Mouse (Mus musculus): ENCODE measurements around the gene Zfr2. TPM values are rescaled to one million over a fixed set of nuclear protein-coding genes. Genes with fewer than 3 reads are reported as not detected.

Zfr2 gene
- polyA plus RNA-seq, 1 experiment from 2014 or later: 11.6 TPM

GRCm38 (mm10) chr10:81195300-81195699 lies 37.7 kb upstream of the Zfr2 start:
- H3K27me3 ChIP-seq: peaks cover 63% of the 10 kb centered on the region

DNA sequence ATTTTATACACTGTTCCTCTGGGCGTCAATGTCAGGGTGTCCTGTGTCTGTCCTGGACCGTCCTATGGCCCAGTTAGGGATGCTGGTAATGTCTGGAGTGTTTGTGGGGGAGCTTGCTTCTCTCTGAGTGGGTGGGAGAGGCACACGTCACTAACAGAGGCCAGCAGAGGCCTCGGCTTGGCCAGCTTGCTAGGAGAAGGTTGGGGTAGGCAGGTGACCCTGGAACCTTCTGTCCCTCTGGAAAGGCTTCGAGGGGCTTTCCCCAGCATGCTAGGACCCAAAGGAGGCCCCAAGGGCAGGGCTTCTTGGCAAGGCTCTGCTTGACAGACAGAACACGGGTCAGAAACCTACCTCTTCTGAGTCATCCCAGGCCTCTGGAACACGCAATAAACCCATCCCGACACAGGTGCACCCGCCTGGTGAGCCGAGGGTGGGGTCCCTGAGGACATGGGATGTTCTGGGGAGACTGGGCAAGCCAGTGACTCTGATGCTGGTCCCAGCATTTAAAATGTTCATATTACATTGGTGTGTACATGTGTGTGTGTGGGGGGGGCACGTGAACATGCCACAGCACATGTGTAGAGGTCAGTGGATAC lies 36.4 kb upstream of the Zfr2 start:
- WGBS: 57% methylated on average over 11 of the region's 11 CpGs
- Histone ChIP-seq H3K27ac (no peak overlapping the region), H3K4me1 (peaks cover 25% of the 10 kb centered on the region), H3K9me3 (no peaks in the 10 kb centered on the region), H3K4me3 (no peak overlapping the region), H3K27me3 (peaks cover 63% of the 10 kb centered on the region), H3K36me3 (0 out of 2 replicates have a peak, but pooled peaks cover under 1% of the 10 kb centered on the region), H3K4me2 (replicated peaks) (no peak overlapping the region), H3K9ac (peak overlapping the region; percentile 19; the same call in 1 of the 2 replicates)
- ATAC-seq (ENCODE audit: low FRiP score, low read depth): no peak

More at GRCm38 (mm10) chr10:81195300-81195699, 37.7 kb upstream of the Zfr2 start:
- no peak overlapping the region for H3K27ac ChIP-seq
- H3K9me3 ChIP-seq: no peaks in the 10 kb centered on the region
- H3K4me2 ChIP-seq (replicated peaks): peak overlapping the region; percentile 17; the same call in 1 of the 2 replicates
- peak overlapping the region; percentile 11; the same call in 1 of the 2 replicates for H3K4me3 ChIP-seq
- peak overlapping the region; percentile 48 for H3K9ac ChIP-seq
- peaks cover 13% of the 10 kb centered on the region for H3K36me3 ChIP-seq
- WGBS: 56% methylated on average over 4 of the region's 4 CpGs
- ATAC-seq (ENCODE audit: low FRiP score, low read depth): no peak
- peaks cover 28% of the 10 kb centered on the region for H3K4me1 ChIP-seq

DNA sequence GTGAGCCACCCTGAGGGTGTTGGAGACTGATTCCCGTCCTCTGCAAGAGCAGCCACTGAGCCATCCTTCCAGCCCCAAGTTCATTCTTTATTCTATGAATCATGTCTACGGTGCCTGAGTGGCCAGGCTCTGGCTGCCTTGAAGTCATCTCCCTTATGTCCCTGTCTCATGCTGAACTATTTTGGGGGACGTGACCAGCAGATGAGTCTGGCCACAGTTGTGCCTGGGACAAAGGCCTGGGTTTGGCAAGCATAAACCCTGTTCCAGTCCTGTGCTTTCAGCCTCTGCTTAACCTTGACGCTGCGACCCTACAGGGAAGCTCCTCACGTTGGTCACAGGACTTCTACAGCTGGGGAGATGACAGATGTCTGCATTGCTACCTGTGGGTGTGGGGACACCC lies 35.6 kb upstream of the Zfr2 start:
- Histone ChIP-seq H3K4me3 (no peak overlapping the region), H3K9me3 (no peaks in the 10 kb centered on the region), H3K9ac (0 out of 2 replicates have a peak overlapping the region, but pooled peaks have one; percentile 9), H3K27ac (no peak overlapping the region), H3K36me3 (no peaks in the 10 kb centered on the region), H3K4me1 (peaks cover 19% of the 10 kb centered on the region), H3K4me2 (replicated peaks) (no peak overlapping the region), H3K27me3 (peaks cover 63% of the 10 kb centered on the region)
- 52% methylated on average over 6 of the region's 6 CpGs for WGBS
- ATAC-seq (ENCODE audit: low FRiP score, low read depth): no peak

DNA sequence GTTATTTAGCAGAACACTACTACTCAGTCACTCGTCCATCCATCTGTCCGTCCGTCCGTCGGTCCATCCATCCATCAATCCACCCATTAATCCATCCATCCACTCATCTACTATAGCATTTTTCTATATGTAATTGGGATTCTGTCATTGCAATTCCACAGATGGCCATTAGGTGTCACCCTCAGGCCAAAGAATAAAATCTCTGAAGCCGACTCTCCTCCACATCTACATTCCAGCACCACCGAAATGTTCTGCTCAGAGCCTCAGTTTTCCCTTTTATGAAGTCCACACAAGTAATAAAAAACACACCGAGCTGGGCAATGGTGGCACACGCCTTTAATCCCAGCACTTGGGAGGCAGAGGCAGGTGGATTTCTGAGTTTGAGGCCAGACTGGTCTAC lies 34.7 kb upstream of the Zfr2 start:
- Histone ChIP-seq H3K9ac (no peak overlapping the region), H3K27me3 (peaks cover 60% of the 10 kb centered on the region), H3K4me2 (replicated peaks) (no peak overlapping the region), H3K4me3 (no peak overlapping the region), H3K9me3 (no peaks in the 10 kb centered on the region), H3K36me3 (no peaks in the 10 kb centered on the region), H3K4me1 (peaks cover 13% of the 10 kb centered on the region), H3K27ac (no peak overlapping the region)
- under 1% methylated on average over 9 of the region's 9 CpGs for WGBS
- ATAC-seq (ENCODE audit: low FRiP score, low read depth): no peak

DNA sequence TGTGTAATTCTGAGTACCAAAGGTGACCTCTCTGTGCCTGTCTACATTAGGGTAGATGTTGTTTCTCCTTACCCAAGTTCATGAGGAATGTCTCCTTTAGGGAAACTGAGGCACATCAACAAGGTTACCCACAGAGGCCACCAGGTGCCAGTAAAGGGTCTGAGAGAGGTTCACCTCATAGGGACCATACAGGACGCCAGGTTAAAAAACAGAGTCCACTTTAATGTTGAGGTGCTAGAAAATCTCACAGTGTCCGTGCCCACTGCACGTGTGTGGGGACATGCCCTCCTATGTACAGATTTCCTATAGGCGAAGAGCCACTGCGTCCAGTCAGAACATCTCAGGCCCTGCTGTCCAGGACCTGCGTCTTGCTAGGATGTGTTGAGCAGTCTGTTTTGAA lies 34.0 kb upstream of the Zfr2 start:
- no peak for ATAC-seq (ENCODE audit: low FRiP score, low read depth)
- no peak overlapping the region for H3K4me3 ChIP-seq
- H3K27ac ChIP-seq: no peak overlapping the region
- H3K9me3 ChIP-seq: no peaks in the 10 kb centered on the region
- no peaks in the 10 kb centered on the region for H3K36me3 ChIP-seq
- 0 out of 2 replicates have a peak overlapping the region, but pooled peaks have one; percentile 43 for H3K9ac ChIP-seq
- WGBS: 81% methylated on average over 6 of the region's 6 CpGs
- peaks cover 55% of the 10 kb centered on the region for H3K27me3 ChIP-seq
- peaks cover 9% of the 10 kb centered on the region for H3K4me1 ChIP-seq
- H3K4me2 ChIP-seq (replicated peaks): no peak overlapping the region

GRCm38 (mm10) chr10:81200141-81200540 lies 32.8 kb upstream of the Zfr2 start:
- WGBS: 82% methylated on average over 13 of the region's 13 CpGs
- H3K36me3 ChIP-seq: no peaks in the 10 kb centered on the region
- no peak overlapping the region for H3K4me2 ChIP-seq (replicated peaks)
- peaks cover 43% of the 10 kb centered on the region for H3K27me3 ChIP-seq
- H3K27ac ChIP-seq: no peak overlapping the region
- ATAC-seq (ENCODE audit: low FRiP score, low read depth): no peak
- no peaks in the 10 kb centered on the region for H3K9me3 ChIP-seq
- no peak overlapping the region for H3K4me3 ChIP-seq
- no peaks in the 10 kb centered on the region for H3K4me1 ChIP-seq
- peak overlapping the region; percentile 48 for H3K9ac ChIP-seq

DNA sequence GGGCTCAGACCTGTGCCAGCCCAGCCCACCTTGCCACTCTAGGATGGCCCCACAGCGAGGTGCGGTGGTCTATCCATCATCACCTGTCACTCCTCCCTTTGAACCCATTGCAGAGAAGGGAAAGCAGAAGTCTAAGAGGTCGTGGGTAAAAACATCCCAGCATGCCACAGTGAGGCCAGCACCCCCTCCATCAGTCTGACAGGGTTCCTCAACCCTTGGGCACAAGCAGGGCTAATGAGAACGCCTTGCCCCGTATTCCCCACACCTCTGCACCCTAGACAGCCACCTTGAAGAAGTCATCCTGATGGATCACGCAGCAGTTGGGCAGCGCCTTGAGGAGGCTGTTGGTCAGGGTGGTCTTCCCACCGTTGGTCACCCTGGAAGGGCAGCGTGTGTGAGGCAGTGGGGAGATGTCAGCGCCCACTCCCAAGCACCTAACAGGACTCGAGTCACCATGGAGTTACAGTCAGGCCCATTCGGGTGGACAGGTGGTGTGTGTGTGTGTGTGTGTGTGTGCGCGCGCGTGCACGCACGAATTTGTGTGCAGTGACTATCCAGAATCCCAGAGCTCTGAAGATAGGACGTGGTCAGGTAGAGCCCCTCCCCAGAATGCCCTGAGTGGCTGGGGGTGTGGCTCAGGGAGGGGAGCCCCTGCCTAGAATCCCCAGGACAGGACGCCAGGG lies 32.2 kb upstream of the Zfr2 start:
- no peak for ATAC-seq (ENCODE audit: low FRiP score, low read depth)
- Histone ChIP-seq H3K4me2 (replicated peaks) (no peak overlapping the region), H3K27me3 (peaks cover 37% of the 10 kb centered on the region), H3K36me3 (no peaks in the 10 kb centered on the region), H3K4me3 (no peak overlapping the region), H3K9me3 (no peaks in the 10 kb centered on the region), H3K4me1 (no peaks in the 10 kb centered on the region), H3K27ac (no peak overlapping the region), H3K9ac (peak overlapping the region; percentile 48)
- WGBS: 71% methylated on average over 20 of the region's 20 CpGs

GRCm38 (mm10) chr10:81201807-81202758 lies 30.9 kb upstream of the Zfr2 start, which contains the start of gene Nmrk2:
Gene Nmrk2, minus strand, starts transcription at chr10:81202051.
- H3K4me1 ChIP-seq: no peaks in the 10 kb centered on the region
- H3K4me2 ChIP-seq (replicated peaks): no peak within 1 kb of the TSS
- H3K9me3 ChIP-seq: no peaks in the 10 kb centered on the region
- ATAC-seq (ENCODE audit: low FRiP score, low read depth): no peak
- no peak within 1 kb of the TSS; the same call in 1 of the 2 replicates for H3K9ac ChIP-seq
- H3K27ac ChIP-seq: no peak within 1 kb of the TSS
- no peak within 1 kb of the TSS for H3K4me3 ChIP-seq
- 56% methylated on average over 13 of the region's 13 CpGs for WGBS
- H3K36me3 ChIP-seq: no peaks in the 10 kb centered on the region
- H3K27me3 ChIP-seq: peaks cover 24% of the 10 kb centered on the region

DNA sequence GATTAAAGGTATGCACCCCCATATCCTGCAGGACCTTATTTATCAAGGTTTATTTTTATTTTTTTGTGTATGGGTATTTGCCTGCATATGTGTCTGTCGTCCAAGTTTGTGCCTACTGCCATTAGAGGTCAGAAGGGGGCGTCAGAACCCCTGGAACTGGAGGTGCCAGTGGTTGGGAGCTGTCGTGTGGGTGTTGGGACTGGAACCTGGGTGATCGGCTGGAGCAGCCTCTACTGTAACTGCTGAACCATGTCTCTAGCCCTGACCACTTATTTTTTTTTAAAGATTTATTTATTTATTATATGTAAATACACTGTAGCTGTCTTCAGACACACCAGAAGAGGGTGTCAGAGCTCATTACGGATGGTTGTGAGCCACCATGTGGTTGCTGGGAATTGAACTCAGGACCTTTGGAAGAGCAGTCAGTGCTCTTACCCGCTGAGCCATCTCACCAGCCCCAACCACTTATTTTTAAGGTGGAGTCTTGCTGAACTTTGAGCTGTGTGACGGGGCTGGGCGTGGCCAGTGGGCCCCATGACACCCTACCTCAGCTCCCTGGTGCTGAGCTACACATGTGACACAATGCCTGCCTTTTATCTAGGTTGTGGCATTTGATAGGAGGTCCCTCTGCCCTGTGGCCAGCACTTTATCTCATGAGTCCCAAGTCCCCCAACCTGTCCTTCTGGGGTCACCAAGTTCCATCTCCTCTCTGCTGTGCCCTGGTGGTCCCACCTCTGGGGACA lies 29.8 kb upstream of the Zfr2 start:
- H3K27ac ChIP-seq: no peak overlapping the region
- H3K4me3 ChIP-seq: no peak overlapping the region
- 68% methylated on average over 8 of the region's 8 CpGs for WGBS
- no peak overlapping the region for H3K4me2 ChIP-seq (replicated peaks)
- H3K27me3 ChIP-seq: peaks cover 17% of the 10 kb centered on the region; the same call in 1 of the 2 replicates
- no peaks in the 10 kb centered on the region for H3K9me3 ChIP-seq
- ATAC-seq (ENCODE audit: low FRiP score, low read depth): no peak
- H3K36me3 ChIP-seq: no peaks in the 10 kb centered on the region
- no peaks in the 10 kb centered on the region for H3K4me1 ChIP-seq
- H3K9ac ChIP-seq: no peak overlapping the region

DNA sequence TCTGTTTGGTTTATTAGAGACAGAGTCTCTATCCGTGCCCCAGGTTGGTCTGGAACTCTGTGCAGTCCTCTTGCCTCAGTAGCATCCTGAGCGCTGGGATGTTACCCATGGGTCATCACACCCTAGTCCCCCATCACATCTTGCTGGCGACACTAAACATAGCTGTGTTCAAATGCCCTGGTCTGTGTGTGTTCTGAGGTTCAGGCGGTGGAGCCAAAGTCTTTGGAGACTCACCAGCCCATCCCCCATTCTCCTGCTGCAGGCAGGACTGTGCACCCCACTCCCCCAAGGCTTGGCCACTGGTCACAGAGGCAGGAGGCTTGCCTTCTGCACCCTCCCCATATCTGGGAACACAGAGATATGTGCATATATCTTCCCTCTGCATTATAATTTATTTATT lies 28.8 kb upstream of the Zfr2 start:
- Histone ChIP-seq H3K27ac (no peak overlapping the region), H3K4me3 (no peak overlapping the region), H3K9ac (no peak overlapping the region), H3K36me3 (no peaks in the 10 kb centered on the region), H3K4me2 (replicated peaks) (no peak overlapping the region), H3K4me1 (no peaks in the 10 kb centered on the region), H3K9me3 (no peaks in the 10 kb centered on the region), H3K27me3 (peaks cover 10% of the 10 kb centered on the region; the same call in 1 of the 2 replicates)
- 68% methylated on average over 4 of the region's 4 CpGs for WGBS
- ATAC-seq (ENCODE audit: low FRiP score, low read depth): no peak

DNA sequence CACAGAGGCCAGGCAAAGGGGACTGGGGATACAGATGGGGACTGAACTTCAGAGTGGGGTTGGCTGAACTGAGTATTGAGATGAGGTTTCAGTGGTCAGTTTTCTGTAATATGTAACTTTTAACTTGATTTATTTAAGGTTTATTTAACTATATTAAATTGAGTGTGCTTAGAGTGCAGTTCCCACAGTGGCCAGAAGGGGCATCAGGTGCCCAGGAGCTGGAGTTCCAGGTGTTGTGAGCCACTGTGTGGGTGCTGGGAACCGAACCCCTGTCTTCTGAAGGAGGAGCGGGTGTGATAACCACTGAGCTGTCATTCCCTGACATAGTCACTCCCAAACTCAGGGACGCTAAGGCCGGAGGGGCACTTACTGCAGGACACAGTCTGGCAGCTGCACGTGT lies 22.8 kb upstream of the Zfr2 start:
- no peak overlapping the region for H3K9ac ChIP-seq
- no peak overlapping the region for H3K27ac ChIP-seq
- peaks cover 17% of the 10 kb centered on the region for H3K9me3 ChIP-seq
- 94% methylated on average over 5 of the region's 5 CpGs for WGBS
- no peak overlapping the region for H3K4me2 ChIP-seq (replicated peaks)
- H3K4me1 ChIP-seq: no peaks in the 10 kb centered on the region
- H3K4me3 ChIP-seq: no peak overlapping the region
- no peaks in the 10 kb centered on the region for H3K36me3 ChIP-seq
- ATAC-seq (ENCODE audit: low FRiP score, low read depth): no peak
- no peaks in the 10 kb centered on the region; the same call in 1 of the 2 replicates for H3K27me3 ChIP-seq
